Mouse (Mus musculus) B cell, adult 2 months (primary cell): ENCODE data around the gene Eya4.
A peak's percentile ranks its signal among the peaks of the same experiment; 100 is the strongest.

ENCODE experiments used
- DNase-seq, 2 experiments: peaks; one replicate each; pipeline ENCODE4 v3.0.0; 2022

The Eya4 gene

GRCm38 (mm10) chr10:23223336-23223735 lies 127.2 kb downstream of the Eya4 start:
- DNase-seq: no peak

- DNase-seq: no peak
These were observed 130.2 kb downstream of the Eya4 start for GRCm38 (mm10) chr10:23220432-23220831.

DNA sequence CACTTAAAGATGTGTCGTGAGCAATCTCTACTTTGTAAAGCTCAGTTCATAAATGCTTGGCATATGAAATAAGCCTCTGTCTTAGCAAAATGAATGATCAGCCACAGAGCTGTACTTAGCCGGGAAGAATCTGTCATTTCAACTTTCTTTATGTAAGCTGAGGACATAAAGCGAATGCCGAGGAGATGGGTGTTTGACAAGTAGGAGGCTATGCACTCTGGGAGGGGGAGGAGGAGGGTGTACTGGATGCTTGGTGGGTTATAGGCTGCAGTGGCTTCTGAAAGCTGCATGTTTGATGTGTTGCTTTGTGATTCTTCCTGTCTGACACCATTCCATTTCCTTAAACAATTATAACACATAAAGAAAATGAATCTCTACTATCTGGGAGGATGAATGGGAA lies 133.8 kb downstream of the Eya4 start:
- DNase-seq: no peak

- DNase-seq: no peak
These were observed 139.2 kb downstream of the Eya4 start for GRCm38 (mm10) chr10:23211381-23211780.

- DNase-seq: no peak
These were observed 146.7 kb downstream of the Eya4 start for GRCm38 (mm10) chr10:23203885-23204284.

- no peak for DNase-seq
These were observed 147.3 kb downstream of the Eya4 start for GRCm38 (mm10) chr10:23203144-23203838.

GRCm38 (mm10) chr10:23202591-23202990 lies 148.0 kb downstream of the Eya4 start:
- no peak for DNase-seq

GRCm38 (mm10) chr10:23198251-23198650 lies 152.3 kb downstream of the Eya4 start:
- DNase-seq: no peak

- DNase-seq: no peak
These were observed 154.2 kb downstream of the Eya4 start for GRCm38 (mm10) chr10:23196336-23196735.

GRCm38 (mm10) chr10:23195337-23195736 lies 155.2 kb downstream of the Eya4 start:
- DNase-seq: no peak

- no peak for DNase-seq
These were observed 160.8 kb downstream of the Eya4 start for GRCm38 (mm10) chr10:23189836-23190235.

DNA sequence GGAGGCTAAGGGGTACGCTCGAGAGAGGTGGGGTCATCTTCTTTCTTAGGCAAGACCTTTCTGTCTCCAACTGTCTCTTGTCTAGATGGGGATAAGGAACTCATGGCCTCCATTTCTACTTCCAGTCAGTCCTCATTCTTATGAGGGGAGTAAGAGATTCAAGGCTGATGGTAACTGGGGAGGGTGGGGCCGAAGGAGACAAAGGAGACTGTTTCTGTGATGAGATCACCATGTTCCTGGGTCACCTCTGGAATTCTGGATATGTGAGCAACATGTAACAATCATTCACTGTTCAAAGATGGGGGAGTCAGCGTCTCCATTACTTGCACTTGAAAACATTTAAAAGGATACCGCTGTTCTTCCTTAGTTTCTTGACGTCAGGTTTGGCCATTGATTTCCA lies 165.2 kb downstream of the Eya4 start:
- DNase-seq: no peak

DNA sequence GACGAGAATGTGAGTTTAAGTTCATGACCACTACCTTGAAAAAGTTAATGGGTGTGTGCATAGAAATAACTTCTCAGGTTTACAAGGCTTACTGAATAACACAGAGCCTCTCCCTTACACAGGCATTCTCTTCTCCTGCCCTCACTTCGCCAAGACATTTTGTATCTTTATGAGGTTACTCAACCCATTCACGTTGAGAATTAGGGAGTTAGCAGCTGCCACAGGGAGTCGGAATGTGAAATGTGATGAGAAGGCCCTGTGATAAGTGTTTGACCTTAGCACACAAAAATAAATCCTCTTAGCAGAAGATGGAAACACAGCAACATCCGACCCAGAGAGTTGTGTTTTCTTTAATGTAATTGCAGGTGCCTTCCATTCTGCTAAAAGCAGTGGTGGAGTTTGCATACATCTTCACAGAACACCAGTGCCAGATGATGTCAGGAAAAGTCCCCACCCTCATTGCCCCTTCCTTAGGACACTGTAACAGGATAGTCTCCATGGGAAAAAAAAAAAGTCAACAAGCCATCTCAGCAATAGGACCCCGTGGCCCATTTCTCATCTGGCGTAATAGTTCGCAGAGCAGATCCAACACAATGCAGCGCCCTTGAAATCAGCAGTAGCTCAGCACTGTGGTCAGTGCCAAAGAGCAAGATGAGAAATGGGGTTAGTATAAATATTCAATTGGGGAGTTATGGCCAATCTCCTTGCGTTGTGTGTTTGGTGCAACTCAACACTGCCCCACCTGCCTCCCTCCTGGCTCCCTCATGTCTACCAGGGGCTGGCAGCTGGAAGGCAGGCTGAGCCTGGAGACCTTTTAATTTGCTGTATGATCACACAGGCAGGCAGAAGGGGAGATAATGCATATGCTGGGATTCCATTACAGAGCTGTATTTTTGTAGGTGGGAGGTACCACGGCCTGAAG lies 168.8 kb downstream of the Eya4 start:
- no peak for DNase-seq

DNA sequence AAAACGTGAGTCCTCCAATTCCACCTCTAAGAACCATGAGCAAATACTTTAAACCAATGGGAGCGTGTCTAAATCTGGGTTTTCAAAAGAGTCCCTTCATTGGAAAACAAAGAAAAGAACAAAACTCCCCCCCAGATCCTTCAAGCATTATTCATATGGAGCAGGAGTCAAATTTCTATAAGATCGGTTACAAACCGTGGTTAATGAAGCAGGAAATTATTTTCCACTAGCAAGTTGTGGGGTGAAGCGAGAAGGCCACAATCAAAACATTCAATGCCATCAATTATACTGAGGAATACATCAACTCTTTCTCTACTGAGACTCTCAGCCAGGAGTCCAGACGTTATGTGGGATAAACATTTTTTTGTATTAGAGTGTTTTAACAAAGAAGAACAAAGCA lies 171.3 kb downstream of the Eya4 start:
- no peak for DNase-seq

DNA sequence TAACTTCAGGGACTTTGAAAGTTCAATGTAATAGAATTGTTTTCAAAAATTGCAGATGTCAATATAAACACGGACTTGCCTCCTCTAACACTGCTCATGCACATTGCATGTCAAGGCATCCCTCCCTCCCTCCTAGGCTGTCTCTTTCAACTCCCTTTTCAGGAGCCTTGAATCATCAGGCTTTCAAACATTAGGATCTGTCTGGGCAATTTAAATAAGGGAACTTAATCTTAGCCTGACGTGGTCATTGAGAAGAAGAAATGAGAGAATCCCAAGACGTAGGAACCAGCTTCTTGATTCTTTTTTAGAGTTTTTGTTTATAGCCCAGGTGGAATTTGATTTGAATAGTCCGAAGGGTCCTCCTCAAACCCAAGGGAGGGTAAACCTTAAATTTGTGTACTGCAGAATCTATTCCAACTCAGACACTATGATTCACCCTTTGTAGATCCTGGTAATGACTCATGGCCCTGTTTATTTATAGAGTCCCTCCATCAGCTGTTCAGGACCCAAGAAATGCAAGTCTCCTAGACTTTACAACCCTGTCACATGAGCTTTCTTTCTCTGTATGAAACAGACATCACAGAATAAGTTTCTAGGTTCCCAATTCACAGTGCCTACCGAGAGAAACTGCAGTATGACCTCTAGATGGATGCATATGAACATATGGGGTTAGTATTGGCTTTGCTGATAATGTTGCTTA lies 173.1 kb downstream of the Eya4 start:
- no peak for DNase-seq

GRCm38 (mm10) chr10:23176666-23177346 lies 173.8 kb downstream of the Eya4 start:
- no peak for DNase-seq

DNA sequence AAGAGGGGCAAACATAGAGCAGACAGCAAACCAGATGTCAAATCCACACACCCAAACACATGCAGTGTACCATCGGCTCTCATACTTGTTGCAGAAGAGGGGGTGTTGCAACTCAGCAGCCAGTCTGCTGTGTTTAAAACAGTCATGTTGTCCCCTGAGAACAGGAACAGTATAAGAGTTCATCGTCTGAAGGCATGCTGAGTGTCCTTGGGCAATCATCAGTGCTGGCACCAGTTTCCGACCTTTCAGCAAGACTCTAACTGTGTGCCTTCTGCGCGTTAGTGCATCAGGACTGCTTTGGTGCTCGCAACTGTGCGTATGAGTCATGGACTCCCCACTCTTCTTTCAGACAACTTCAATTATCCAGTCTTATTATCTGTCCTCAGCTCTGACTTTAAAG lies 179.0 kb downstream of the Eya4 start:
- no peak for DNase-seq

- DNase-seq: no peak
These were observed 185.4 kb downstream of the Eya4 start for GRCm38 (mm10) chr10:23165089-23165642.

DNA sequence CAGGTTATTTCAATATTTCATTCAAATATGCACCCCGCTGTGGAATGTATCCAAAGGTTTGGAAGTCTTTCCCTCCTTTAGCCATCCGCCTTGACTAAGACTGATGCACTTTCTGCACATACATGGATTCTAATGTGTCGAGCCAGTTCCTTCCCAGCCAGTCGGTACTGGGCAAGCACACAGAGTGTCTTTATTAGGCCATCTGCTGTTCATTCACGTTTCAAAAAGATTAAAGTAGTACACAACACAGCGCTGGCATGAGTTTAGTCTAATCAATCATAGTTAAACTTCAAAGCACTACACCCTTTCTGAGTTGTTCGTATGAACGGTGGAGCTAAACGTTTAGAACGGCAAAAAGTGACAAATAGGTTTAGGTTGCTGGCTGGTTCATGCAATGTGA lies 190.7 kb downstream of the Eya4 start:
- DNase-seq: no peak

- DNase-seq: no peak
These were observed 191.4 kb downstream of the Eya4 start for GRCm38 (mm10) chr10:23159138-23159537.

DNA sequence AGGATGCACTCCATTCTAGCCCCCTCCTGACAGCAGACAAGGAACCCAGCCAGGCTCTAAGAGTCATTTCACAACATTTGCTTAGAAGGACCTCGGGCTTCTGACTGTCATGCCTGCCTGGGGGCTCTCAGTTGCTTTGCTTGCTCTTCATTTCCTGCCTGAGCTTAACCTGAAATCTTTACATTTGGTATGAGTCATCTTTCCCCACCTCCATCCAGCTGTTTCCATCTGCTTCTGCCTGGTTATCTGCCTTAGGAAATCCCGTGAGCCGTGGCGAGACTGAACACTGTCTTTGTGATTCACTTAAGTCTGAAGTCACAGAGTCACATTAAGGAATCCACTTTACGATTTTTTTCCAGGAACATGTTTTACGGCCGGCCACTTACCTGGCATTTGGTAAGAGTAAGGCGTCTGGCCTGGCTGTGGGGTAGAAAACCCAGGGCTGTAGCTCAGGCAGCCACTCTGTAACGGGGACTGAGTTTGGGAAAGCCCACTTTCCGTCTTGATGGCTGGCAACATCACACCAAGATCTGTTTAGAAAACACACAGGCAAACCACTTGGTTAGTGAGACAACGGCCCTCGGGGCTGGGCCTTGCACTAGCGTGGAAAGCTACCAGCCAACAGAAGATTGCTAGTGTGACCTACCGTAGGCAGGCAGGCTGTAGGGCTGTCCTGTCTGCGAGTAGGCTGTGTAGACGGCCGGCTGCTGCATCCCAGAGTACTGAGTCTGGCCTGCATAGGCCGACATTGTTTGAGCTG lies 193.5 kb downstream of the Eya4 start:
- DNase-seq: no peak

- DNase-seq: peak; percentile 35 to 52
These were observed 200.2 kb downstream of the Eya4 start for GRCm38 (mm10) chr10:23150401-23150800.
